Mouse (Mus musculus): Measurements from ENCODE around the gene Adcy7. TPM values are rescaled to one million over a fixed set of nuclear protein-coding genes. Genes with fewer than 3 reads are reported as not detected.
A peak's percentile ranks its signal among the peaks of the same experiment; 100 is the strongest.

Adcy7 gene
- total RNA-seq, 2 experiments from 2014 or later, result 7.5 to 9.8 TPM

DNA sequence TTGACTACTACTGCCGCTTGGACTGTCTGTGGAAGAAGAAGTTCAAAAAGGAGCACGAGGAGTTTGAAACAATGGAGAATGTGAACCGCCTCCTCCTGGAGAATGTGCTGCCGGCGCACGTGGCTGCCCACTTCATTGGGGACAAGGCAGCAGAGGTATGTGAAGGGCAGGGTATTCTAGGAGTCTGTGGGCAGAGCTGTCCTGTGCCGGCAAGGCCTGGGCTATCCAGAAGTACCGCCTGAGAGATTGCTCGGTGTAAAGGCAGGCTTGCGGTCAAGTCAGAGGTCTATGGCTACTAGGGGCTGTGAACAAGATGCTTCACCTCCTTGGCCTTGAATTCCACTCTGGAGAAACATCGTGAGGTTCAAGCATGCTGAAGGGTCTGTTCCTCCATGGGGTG lies 52.6 kb downstream of the Adcy7 start:
- DNase-seq, result no peak
- intact Hi-C loops (cut with DNase I), result no loop called here

DNA sequence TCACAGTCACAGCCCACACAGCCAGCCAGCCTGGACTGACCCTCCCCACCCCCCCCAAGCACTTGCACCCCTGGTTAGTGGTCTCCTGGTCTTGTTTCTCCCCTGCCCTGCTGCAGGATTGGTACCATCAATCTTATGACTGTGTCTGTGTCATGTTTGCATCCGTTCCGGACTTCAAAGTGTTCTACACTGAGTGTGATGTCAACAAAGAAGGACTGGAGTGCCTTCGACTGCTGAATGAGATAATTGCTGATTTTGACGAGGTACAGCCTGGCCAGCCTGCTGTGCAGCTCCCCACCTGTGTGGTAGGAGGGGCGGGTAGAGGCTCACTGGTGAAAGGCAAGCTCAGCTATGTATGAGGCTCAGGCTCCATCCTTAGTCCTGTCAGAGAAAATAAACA lies 53.0 kb downstream of the Adcy7 start:
- DNase-seq, result no peak
- intact Hi-C loops (cut with DNase I), result no loop called here

DNA sequence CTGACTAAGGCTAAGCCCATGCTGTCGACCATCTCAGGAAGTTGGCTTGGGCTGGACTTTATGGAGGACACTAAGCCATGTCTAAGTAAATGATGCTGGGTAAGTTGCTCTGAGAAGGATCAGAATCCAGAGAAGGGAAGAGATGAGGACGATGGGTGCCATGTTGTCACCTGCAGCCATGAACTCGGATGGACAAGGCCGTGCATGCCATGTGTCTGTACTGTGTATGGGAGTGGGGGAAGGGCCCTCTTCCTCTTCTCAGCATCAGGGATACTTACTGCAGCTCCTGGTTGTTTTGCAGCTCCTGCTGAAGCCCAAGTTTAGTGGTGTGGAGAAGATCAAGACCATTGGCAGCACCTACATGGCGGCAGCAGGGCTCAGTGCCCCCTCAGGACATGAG lies 53.6 kb downstream of the Adcy7 start:
- no peak for DNase-seq
- intact Hi-C loops (cut with DNase I), result no loop called here

DNA sequence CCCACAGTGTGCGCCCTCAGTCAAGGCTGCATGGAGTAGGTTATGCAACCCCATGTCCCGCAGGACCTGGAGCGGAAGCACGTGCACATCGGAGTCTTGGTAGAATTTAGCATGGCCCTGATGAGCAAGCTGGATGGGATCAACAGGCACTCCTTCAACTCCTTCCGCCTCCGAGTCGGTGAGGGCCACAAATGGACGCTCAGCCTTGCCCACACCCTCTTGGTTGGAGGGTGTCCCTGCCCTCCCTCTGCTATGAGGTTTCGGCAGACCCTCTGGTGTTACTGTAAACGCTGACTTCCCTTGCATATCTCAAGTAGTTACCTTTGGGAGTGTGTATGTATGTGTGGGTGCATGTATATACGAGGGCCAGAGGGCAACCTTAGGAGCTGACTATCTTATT lies 54.1 kb downstream of the Adcy7 start:
- DNase-seq, result no peak
- intact Hi-C loops (cut with DNase I), result no loop called here

DNA sequence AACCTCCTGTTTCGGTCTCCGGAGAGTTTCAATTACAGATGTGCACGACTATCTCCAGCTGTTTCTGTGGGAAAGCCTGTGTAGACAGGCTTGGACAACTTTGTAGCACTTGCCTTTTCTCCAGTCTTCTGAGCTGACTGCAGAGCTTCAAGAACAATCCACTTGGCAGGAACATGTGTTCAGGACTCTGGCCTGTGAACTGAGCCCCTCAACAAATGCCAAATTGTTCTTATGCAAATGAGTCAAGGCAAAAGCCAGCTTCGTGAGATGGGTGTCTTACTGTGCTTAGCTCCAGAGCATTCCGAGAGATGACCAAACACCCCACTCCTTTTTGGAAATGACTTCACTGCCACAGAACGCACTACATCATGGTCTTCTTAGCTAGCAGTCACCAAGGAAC lies 56.5 kb downstream of the Adcy7 start:
- DNase-seq, result no peak
- intact Hi-C loops (cut with DNase I), result no loop called here

DNA sequence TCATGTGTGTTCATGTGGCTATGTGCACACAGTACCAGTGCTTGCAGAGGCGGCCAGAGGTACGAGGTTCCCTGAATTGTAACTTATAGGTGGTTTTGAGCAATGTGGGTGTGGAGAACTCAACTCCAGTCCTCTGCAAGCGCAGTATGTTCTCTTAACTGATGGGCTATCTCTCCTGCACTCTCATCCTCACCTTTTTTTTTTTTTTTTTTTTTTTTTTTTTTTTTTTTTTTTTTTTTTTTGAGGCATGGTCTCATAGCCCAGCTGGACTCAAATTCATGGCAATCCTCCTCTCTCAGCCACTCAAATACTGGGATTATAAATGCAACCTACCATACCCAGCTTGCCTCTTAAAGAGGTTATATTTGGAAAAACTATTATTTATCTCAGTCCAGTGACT lies 58.6 kb downstream of the Adcy7 start:
- intact Hi-C loops (cut with DNase I), result no loop called here

DNA sequence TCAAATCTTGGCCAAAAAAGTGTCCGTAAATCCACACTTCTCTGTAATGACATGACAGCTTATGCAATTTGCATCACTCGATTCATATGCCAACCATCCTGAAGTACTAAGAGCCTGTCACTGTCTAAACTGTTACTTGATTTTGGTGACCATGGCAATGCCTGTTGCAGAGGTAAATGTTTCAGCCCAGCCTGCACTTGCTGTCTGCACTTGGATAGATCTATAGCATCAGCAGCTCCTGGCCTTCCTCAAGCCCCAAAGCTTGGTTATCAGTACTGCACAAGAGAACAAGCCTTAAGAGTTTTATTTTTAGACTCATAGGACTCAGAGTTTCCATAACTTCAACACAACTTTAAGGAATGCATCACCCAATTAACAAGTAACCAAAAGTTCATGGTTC lies 62.2 kb downstream of the Adcy7 start:
- intact Hi-C loops (cut with DNase I), result no loop called here
- no peak for DNase-seq

More for the DNA sequence above, 58.6 kb downstream of the Adcy7 start:
- DNase-seq, result no peak

DNA sequence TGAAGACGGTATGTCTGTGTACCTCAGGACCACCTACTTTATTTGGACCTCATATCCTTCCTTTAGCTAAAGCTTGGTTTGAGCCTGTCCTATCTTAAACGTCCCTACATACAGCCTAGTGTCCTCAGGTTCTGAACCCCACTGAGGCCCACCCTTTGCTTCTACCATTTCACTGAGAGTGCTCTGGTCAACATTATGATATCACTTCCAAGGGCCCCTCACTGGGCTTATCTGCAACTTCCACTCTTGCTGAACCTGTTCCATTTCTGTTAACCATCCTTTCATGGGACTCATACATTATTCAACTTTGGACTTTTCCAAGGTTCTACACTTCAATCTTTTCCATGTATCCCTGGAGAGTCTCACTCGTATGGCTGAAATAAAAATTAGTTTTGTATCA lies 62.8 kb downstream of the Adcy7 start:
- DNase-seq, result no peak
- intact Hi-C loops (cut with DNase I), result no loop called here

DNA sequence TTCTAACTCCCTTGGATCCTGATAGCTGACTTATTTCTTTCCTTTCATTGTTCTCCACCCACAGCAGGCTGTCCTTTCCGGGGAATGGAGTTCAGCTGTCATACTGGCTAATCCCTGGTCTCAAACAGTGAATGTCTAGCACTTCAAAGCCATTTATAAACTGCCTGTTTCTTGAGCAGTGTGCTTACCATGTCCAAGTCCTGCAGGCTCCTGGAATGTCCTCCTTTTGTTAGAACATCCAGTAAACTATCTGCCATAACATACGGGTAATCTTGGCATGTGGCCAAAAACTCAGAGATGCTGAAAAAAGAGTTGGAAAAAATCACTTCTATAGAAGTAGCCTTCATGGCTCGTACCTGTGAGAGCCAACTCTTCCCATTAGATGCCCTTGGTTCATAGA lies 67.0 kb downstream of the Adcy7 start:
- DNase-seq, result no peak
- intact Hi-C loops (cut with DNase I), result no loop called here

DNA sequence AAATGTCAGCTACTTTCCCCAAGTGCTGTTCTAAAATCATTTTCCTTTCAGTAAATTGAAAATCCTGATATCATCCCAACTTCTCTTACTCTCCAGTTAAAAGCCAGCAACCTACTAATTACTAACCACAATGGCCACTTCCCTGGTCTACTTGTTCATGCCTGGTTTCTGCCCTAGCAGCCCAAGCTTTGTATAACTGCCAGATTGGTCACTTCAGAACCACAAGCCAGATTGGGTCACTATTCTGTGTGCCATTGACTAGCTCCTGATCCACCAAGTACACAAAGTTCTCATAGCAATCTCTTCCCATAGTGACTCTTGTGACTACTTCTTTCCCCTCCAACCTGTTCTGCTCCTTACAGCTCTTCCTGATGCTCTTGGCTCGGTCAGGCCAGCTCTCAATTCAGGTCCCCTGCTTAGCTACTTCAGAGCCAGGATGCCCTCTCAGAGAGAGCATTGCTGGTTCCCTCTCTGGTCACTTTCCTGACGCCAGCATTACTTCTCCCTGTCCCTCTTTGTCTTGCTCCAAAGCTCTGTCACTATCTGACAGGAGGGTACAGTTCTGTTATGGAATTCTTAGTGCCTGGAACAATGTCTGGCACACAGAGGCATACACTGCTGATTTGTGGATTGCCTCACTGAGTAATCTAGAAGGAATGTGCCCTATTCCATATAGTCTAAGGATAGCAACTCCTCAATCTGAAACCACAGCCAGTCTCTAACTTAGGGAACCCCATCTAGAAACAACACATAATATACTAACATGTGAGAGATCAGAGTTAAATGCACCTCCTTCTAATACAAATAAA lies 67.9 kb downstream of the Adcy7 start:
- DNase-seq, result no peak
- intact Hi-C loops (cut with DNase I), result no loop called here

DNA sequence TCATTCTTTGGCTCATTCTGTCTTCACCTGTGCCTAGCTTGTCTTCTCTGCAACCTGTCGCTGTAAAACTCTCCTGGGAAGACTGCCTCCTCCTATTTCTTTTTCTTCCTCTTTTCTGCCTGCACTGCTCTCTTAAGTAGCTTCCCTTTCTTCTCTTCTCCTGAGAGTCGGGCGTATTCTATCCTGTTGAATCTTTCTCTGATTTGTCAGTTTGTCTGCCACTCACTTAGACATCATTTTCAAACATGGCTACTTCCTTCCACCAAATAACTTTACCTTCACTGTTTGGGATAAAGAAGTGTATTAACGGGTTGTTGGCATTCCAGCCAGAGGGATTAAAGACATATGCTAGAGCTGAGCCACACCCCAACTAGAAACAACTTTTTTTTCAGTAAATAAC lies 69.8 kb downstream of the Adcy7 start:
- DNase-seq, result no peak
- intact Hi-C loops (cut with DNase I), result no loop called here

DNA sequence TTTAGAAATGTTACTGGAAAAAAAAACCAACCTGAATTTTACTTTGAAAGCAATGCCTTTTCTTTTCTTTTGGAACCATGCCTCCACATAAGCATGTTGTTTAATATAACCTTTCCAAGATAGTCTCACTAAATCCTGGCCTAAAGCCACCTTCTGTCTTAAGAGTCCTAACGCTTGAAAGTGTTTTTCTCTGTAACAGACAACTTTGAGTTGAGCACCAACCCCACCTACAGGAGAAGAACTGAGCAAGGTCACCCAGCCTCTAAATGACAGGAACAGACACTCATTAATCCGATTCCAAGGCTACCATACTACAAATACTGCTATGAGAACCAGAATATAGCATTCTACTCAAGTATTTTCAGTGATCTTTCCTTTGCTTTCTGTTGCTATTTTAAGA lies 76.8 kb downstream of the Adcy7 start:
- DNase-seq, result no peak
- intact Hi-C loops (cut with DNase I), result no loop called here

DNA sequence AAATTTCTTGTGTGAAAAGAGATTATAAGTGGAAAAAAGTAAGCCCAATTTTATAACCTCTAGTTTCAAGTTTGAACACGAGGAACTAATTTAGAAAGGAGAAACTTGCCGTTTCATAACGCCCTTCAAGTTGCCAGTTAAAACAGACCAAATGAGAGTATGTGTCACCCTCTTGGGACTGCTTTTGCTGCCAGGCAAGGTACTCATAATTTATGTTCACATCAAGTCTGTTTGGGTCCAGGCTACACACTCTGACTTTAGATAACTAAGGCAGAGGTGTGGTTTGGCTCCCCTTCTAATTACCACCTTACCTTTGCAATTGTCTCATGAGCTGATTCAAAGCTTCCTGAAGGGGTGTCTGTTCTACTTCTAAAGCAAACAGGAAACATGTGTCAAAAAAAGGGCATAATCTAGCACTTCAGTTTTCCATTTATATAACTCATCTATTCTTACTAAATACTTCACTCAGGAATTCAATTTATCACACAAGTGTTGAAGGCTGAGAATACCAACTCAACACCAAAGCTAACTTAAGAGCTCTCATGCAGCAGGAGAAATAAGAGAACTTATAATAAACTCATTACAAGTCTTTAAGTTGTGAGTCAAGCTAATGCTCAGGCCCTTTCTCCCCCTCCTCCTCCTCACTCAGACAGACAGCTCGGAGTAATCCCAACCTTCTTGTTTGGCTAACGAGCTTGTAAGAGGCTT lies 85.2 kb downstream of the Adcy7 start:
- intact Hi-C loops (cut with DNase I), result loop anchor here (2.0 to 10.0 kb wide), 2 partner anchors 85 to 213 kb away; partner anchors contain the start of gene Adcy7
- no peak for DNase-seq

DNA sequence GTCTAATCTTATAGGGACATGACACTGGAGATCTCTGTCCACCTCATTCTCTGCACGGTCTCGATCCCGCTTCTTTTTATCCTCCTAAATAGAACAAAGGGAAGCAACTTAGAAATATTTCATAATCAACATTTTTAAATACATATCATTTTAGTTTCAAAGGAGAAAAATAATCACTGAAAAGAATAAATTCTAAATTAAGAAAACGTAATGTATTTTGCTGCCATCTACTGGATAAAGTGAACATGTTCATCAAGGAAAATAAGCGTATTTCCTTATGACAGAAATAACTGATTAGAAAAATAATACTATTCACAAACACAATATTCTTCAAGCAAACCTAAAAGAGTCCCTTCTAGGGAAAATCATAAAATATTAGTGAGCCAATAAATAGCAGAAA lies 85.7 kb downstream of the Adcy7 start:
- intact Hi-C loops (cut with DNase I), result loop anchor here (2.0 to 10.0 kb wide), 3 partner anchors 85 to 213 kb away; partner anchors contain the start of gene Adcy7
- DNase-seq, result no peak

DNA sequence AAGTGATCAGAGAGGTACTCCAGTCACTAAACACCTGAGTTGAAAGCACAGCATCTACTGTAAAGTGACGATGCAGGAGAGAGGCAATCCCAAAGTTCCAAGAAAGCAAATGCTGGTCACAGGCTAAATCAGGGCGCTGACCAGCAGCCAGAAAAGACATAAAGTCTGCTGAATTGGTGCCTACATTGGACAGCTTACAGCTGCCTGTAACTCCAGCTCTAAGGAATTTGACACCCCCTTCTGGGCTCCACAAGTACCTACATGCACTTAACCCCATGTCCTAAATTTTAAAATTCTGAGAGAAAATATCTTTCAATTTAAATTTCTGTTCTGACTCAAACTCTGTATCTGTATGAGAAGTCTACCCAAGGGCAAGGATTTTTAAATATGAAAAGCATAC lies 87.8 kb downstream of the Adcy7 start:
- no peak for DNase-seq
- intact Hi-C loops (cut with DNase I), result loop anchor here (2.0 to 10.0 kb wide), 6 partner anchors 92 to 395 kb away; partner anchors contain the start of genes Cyld and Nkd1

DNA sequence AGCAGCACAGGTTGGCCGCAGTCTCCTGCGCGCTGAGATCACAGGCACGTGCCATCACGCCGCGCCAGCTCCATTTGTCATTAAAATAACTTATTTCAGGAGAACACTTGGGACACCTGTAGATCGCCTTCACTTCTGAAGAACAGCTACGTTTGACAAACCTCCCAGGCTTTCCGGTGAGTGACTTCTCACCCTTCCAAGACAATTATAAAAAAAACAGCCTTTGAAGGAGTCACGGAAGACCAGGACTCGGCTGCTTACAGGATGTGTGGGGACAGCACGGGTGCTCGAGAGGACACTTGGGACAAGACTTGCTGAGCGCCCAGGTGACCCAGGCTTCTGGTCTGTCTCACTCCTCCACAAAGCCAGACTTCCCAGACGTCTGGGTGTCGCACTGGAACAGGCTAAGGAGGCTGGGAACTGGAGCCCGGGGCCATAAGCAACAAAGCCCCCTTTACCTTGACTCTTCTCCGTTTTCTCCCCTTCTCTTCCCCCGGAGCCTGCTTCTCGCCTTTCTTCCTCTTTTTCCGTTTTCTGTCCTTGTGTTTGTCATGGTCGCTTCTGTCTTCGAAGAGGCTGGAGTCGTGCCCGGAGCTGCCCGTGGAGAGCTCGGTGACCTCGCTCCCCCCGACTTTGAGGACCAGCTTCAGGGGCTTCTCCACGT lies 89.0 kb downstream of the Adcy7 start:
- intact Hi-C loops (cut with DNase I), result loop anchor here (5.0 to 10.0 kb wide), 4 partner anchors 91 to 394 kb away; partner anchors contain the start of genes Cyld and Nkd1
- DNase-seq, result peak in 1 of 2 experiments; percentile 26

DNA sequence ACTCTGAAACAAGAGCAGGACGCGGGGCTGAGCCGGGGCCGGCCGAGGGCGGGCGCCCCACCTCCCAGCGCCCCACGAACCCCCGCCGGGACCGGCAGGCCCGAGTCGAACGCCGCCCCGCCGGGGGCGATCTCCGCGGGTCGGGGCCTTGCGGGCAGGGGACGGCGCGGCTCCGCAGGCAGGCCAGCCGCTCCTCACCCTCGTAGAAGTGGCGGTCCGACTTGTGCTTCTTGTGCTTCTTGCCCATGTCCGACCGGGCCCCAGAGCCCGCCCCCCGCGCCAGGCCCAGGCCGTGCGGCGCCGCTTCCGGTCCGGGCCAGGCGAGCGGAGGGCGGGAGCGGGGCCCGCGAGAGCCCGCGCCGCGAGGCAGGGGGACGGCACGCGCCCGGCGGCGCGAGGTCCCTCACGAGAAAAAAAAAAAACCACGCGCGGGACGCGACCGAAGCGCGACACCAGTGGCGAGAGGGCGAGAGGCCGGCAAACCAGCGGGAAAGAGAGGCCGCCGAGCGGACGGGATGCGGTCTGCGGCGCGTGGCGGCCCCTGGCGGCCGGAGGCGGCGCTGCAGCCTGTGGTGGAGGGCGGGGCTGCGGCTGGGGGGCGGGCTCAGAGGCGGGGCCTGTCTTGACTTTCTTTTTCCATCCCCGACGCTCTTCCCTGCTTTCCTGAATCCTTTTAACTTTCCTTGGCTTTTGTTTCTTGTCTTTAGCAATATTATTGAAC lies 89.7 kb downstream of the Adcy7 start, which contains the start of gene Brd7:
TSS of gene Brd7 (minus strand) at position 487 of the 721 bp plus-strand sequence.
- DNase-seq, result peak; percentile 91 to 96
- intact Hi-C loops (cut with DNase I), result loop anchor here (5.0 to 10.0 kb wide), 4 partner anchors 90 to 393 kb away; partner anchors contain the start of genes Cyld and Nkd1

DNA sequence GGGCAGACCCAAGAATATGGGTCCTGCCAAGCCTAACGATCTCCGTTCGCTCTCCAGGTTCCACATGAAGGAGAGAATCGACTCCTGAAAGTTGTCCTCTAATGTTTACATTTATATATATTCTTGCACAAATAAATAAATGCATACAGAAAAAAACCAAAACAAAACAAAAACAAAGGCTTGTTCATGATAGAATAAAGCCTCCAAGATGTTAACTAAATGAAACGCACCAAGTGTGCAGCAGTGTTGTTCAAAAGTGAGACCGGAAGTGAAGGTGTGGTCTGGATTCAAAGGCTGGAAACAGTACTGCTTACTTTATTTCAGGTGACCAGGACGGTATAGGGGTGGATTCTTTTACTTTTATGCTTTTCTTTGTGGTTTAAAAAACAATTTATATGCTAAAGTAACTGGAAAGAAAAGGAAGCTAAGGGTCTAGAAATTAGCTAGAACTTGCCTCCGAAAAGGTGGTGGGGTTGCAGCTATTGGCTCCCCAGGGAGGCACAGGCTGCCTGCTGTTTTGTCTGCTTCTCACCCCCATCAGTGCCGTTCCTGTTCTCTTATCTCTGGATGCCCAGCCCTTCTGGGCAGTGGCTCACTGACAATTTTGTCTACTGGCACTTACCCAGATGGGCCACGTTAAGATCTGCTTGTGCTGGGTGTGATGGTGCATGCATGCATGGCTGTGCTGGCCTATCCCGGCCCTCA lies 90.4 kb downstream of the Adcy7 start:
- peak in 1 of 2 experiments; percentile 26 for DNase-seq
- intact Hi-C loops (cut with DNase I), result loop anchor here (5.0 to 10.0 kb wide), 4 partner anchors 90 to 392 kb away; partner anchors contain the start of genes Cyld and Nkd1

DNA sequence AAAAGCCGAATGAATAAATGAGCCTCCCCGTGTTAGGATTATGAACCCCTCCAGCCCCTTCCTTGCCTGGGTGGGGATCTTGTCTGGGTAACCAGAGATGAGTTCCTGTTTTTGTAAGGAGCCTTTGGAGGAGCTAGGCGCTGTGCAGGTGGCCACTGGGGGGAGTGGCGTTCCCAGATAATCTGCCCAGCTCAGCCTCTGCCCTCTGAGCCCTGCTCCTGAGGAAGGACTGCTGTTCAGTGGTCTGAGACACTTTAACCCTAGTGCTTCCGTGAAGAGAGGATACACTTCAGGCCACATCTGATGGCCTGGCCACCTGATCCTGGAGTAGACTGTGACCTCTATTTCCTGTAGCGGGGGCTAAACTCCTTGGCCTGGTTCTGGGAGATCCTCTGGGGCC lies 97.0 kb downstream of the Adcy7 start:
- DNase-seq, result peak in 1 of 2 experiments; percentile 21
- intact Hi-C loops (cut with DNase I), result loop anchor here (5.0 to 10.0 kb wide), 2 partner anchors 253 to 386 kb away; no protein-coding TSS in a partner anchor

Data from heart, postnatal 14 days (tissue).